Mouse (Mus musculus) CH12.LX (cell line): Measurements from ENCODE around the gene Rbfox1. TPM values are rescaled to one million over a fixed set of nuclear protein-coding genes. Genes with fewer than 3 reads are reported as not detected.

Source experiments
- DNase-seq: peaks from one replicate; pipeline ENCODE4 v3.0.0-alpha.2; 2013; ENCODE audit errors: extremely low read depth
- H3K27ac ChIP-seq: 2 replicates; pipeline ENCODE4 v1.5.1; 2012; ENCODE audit warnings: low read depth, mild to moderate bottlenecking, control low read depth, moderate library complexity; ENCODE audit not compliant: insufficient read depth
- H3K27me3 ChIP-seq: replicated peaks from 2 replicates; pipeline ENCODE3; 2012; ENCODE audit warnings: inconsistent platforms
- H3K36me3 ChIP-seq, 2 experiments: replicated peaks in 1 of 2; 2 replicates each; pipeline versions ENCODE3 to v1.6.1; 2012; ENCODE audit warnings: inconsistent platforms in 1 of 2, low read length in 1 of 2, mild to moderate bottlenecking in 1 of 2, mixed read lengths in 1 of 2, moderate library complexity in 1 of 2; ENCODE audit not compliant: control insufficient read depth in 1 of 2, insufficient read depth in 1 of 2
- H3K4me1 ChIP-seq, 2 experiments: 2 replicates each; pipeline ENCODE4 v1.6.1; 2012; ENCODE audit warnings: inconsistent platforms in 1 of 2, moderate library complexity in 1 of 2; ENCODE audit not compliant: insufficient read depth in 2 of 2, control insufficient read depth in 1 of 2
- H3K4me2 ChIP-seq: 2 replicates; pipeline ENCODE4 v1.6.1; 2012; ENCODE audit warnings: low read depth, mild to moderate bottlenecking, control low read depth; ENCODE audit not compliant: poor library complexity, insufficient read depth, severe bottlenecking
- H3K4me3 ChIP-seq, 3 experiments: fragments of 150-350 bp in 1 of 3; sonication (generic) in 1 of 3; replicated peaks in 1 of 3; 2 replicates each; pipeline versions ENCODE3 to v1.5.1; 2011 to 2012; ENCODE audit warnings: low read depth in 2 of 3, low read length in 2 of 3, mild to moderate bottlenecking in 2 of 3, moderate library complexity in 2 of 3, control low read depth in 1 of 3, improper control_type of control experiment in 1 of 3, inconsistent platforms in 1 of 3, mixed read lengths in 1 of 3; ENCODE audit not compliant: poor library complexity in 1 of 3
- H3K79me2 ChIP-seq: replicated peaks from 2 replicates; pipeline ENCODE4 v1.6.1; 2012; ENCODE audit warnings: mild to moderate bottlenecking, moderate library complexity; ENCODE audit not compliant: control insufficient read depth, poor library complexity, insufficient read depth, severe bottlenecking; ENCODE audit errors: extremely low read depth
- H3K9ac ChIP-seq: 2 replicates; pipeline ENCODE4 v1.6.1; 2012; ENCODE audit warnings: low read depth, mild to moderate bottlenecking, control low read depth, moderate library complexity; ENCODE audit not compliant: insufficient read depth
- H3K9me3 ChIP-seq: replicated peaks from 2 replicates; pipeline ENCODE3; 2012; ENCODE audit warnings: low read length, inconsistent platforms, mixed read lengths
- BHLHE40 ChIP-seq: IDR thresholded peaks from 2 replicates; pipeline ENCODE4 v1.6.1; 2011; ENCODE audit warnings: mild to moderate bottlenecking, low read depth, low read length, improper control_type of control experiment
- CHD2 ChIP-seq: IDR thresholded peaks from 2 replicates; pipeline ENCODE4 v1.6.1; 2011; ENCODE audit warnings: low read length, improper control_type of control experiment
- EP300 ChIP-seq: IDR thresholded peaks from 2 replicates; pipeline ENCODE4 v1.6.1; 2011; ENCODE audit warnings: low read length, improper control_type of control experiment
- GABPA ChIP-seq: IDR thresholded peaks from 2 replicates; pipeline ENCODE4 v1.6.1; 2012; ENCODE audit warnings: low read depth, low read length, improper control_type of control experiment, inconsistent platforms; ENCODE audit not compliant: insufficient replicate concordance
- HCFC1 ChIP-seq: IDR thresholded peaks from 2 replicates; pipeline ENCODE4 v1.6.1; 2012; ENCODE audit warnings: low read depth, mild to moderate bottlenecking, inconsistent platforms, low read length, improper control_type of control experiment
- IRF4 ChIP-seq: IDR thresholded peaks from 2 replicates; pipeline ENCODE4 v1.6.1; 2014; ENCODE audit warnings: low read depth, mild to moderate bottlenecking, inconsistent platforms, low read length, improper control_type of control experiment
- JUN ChIP-seq: IDR thresholded peaks from 2 replicates; pipeline ENCODE4 v1.6.1; 2011; ENCODE audit warnings: low read depth, mild to moderate bottlenecking, low read length, improper control_type of control experiment, moderate library complexity; ENCODE audit not compliant: insufficient read depth
- JUND ChIP-seq: conservative IDR thresholded peaks from 2 replicates; pipeline ENCODE4 v1.6.1; 2011; ENCODE audit warnings: low read depth, low read length, improper control_type of control experiment
- MAX ChIP-seq: IDR thresholded peaks from 2 replicates; pipeline ENCODE4 v1.6.1; 2011; ENCODE audit warnings: low read length, improper control_type of control experiment
- MAZ ChIP-seq: IDR thresholded peaks from 2 replicates; pipeline ENCODE4 v1.6.1; 2012; ENCODE audit warnings: low read depth, mild to moderate bottlenecking, inconsistent platforms, low read length, improper control_type of control experiment, moderate library complexity
- MEF2A ChIP-seq: IDR thresholded peaks from 2 replicates; pipeline ENCODE4 v1.6.1; 2014; ENCODE audit warnings: low read depth, mild to moderate bottlenecking, inconsistent platforms, low read length, improper control_type of control experiment, borderline replicate concordance
- MXI1 ChIP-seq: IDR thresholded peaks from 2 replicates; pipeline ENCODE4 v1.6.1; 2011; ENCODE audit warnings: mild to moderate bottlenecking, low read depth, low read length, improper control_type of control experiment
- NELFE ChIP-seq: IDR thresholded peaks from 2 replicates; pipeline ENCODE4 v1.6.1; 2011; ENCODE audit warnings: low read depth, low read length, improper control_type of control experiment
- NRF1 ChIP-seq: IDR thresholded peaks from 2 replicates; pipeline ENCODE4 v1.6.1; 2014; ENCODE audit warnings: low read depth, mild to moderate bottlenecking, inconsistent platforms, low read length, improper control_type of control experiment, moderate library complexity
- PAX5 ChIP-seq: IDR thresholded peaks from 2 replicates; pipeline ENCODE4 v1.6.1; 2012; ENCODE audit warnings: low read length, inconsistent platforms, mixed read lengths
- POLR2A ChIP-seq: IDR thresholded peaks from 2 replicates; pipeline ENCODE4 v1.6.1; 2011; ENCODE audit warnings: low read depth, mild to moderate bottlenecking, improper control_type of control experiment, low read length
- RAD21 ChIP-seq: IDR thresholded peaks from 2 replicates; pipeline ENCODE4 v1.6.1; 2011; ENCODE audit warnings: low read depth, mild to moderate bottlenecking, low read length, improper control_type of control experiment, moderate library complexity
- RCOR1 ChIP-seq: conservative IDR thresholded peaks from 2 replicates; pipeline ENCODE4 v1.6.1; 2012; ENCODE audit warnings: low read depth, mild to moderate bottlenecking, inconsistent platforms, low read length, improper control_type of control experiment
- SMC3 ChIP-seq: IDR thresholded peaks from 2 replicates; pipeline ENCODE4 v1.6.1; 2011; ENCODE audit warnings: low read depth, low read length, improper control_type of control experiment
- TBP ChIP-seq: conservative IDR thresholded peaks from 2 replicates; pipeline ENCODE4 v1.6.1; 2011; ENCODE audit warnings: low read depth, low read length, improper control_type of control experiment
- TCF12 ChIP-seq: IDR thresholded peaks from 2 replicates; pipeline ENCODE4 v1.6.1; 2014; ENCODE audit warnings: low read depth, mild to moderate bottlenecking, inconsistent platforms, low read length, improper control_type of control experiment
- UBTF ChIP-seq: IDR thresholded peaks from 2 replicates; pipeline ENCODE4 v1.6.1; 2012; ENCODE audit warnings: low read depth, mild to moderate bottlenecking, inconsistent platforms, low read length, improper control_type of control experiment, moderate library complexity
- USF1 ChIP-seq: IDR thresholded peaks from 2 replicates; pipeline ENCODE4 v1.6.1; 2014; ENCODE audit warnings: low read depth, mild to moderate bottlenecking, inconsistent platforms, low read length, improper control_type of control experiment
- USF2 ChIP-seq: conservative IDR thresholded peaks from 2 replicates; pipeline ENCODE4 v1.6.1; 2011; ENCODE audit warnings: low read depth, low read length, improper control_type of control experiment
- ZNF384 ChIP-seq: IDR thresholded peaks from 2 replicates; pipeline ENCODE4 v1.6.1; 2012; ENCODE audit warnings: low read depth, low read length, improper control_type of control experiment, inconsistent platforms
- dilution Hi-C: fragments of 300-500 bp; cut with MboI; formaldehyde crosslinking; loops from 2 replicates; pipeline ENCODE4 v1.14.3; 2020; ENCODE audit warnings: low sequenced_read_pairs; ENCODE audit not compliant: extremely low pct_unique_long_range_greater_than_20kb, extremely low pct_ligation_motif_present
- in situ Hi-C: fragments of 300-500 bp; cut with MboI; formaldehyde crosslinking; loops from 3 replicates; pipeline ENCODE4 v1.14.3; 2019; ENCODE audit warnings: low sequenced_read_pairs, low pct_ligation_motif_present, low pct_unique_long_range_greater_than_20kb, mixed read lengths
- polyA plus RNA-seq: library from polyadenylated mRNA; unstranded; fragments of >175 nt; gene quantifications from 2 replicates; pipeline ENCODE4 v1.2.1, GENCODE M21; 2012; ENCODE audit warnings: low read depth; ENCODE audit not compliant: insufficient read length
- total RNA-seq, 2 experiments: library from RNA; depleted of rRNA; stranded (reverse); fragments of 300-350 nt in 1 of 2; fragments of >200 nt in 1 of 2; gene quantifications; 2 replicates each; pipeline ENCODE4 v1.2.3; 2012 to 2014

Gene Rbfox1
- total and polyA plus RNA-seq, 3 experiments = not detected

DNA sequence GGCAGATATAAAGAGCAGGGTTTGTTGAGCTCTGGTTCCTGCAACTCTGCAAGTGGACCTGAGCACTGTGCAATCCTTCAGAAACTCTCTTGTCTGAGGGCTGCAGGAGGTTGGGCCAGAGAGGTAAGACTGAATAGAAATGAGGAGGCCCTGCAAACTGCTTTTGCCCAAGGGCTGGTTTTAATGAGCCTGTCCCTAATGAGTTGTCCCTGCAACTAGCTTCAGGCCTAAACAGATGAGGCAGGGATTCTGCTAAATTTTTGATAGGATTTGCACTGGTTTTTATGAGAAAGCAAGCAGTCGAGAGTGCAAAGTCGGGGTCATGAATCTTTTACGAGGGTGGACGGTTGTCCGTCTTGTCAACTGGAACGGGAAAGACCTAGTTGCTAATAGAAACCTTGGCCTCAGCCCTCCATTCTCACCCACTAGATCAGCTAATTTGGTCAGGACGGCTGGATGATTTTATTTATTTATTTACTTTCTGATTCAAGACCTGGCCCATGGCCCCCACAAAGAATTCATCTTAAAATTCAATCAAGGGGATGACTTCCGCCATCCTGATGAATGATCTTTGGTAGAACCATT, 1279.1 kb downstream of the Rbfox1 start:
- no peaks in the 10 kb centered on the region for H3K79me2 ChIP-seq
- H3K27me3 ChIP-seq = no peaks in the 10 kb centered on the region
- no peak for DNase-seq
- H3K4me2 ChIP-seq = no peak overlapping the region
- no peaks in the 10 kb centered on the region for H3K4me1 ChIP-seq
- H3K9me3 ChIP-seq = peaks cover 79% of the 10 kb centered on the region
- no peak overlapping the region for H3K9ac ChIP-seq
- dilution Hi-C loops = no loop called here
- no peak overlapping the region for H3K27ac ChIP-seq
- no peak for TF ChIP-seq CHD2
- TF ChIP-seq MAX = no peak
- no peak for TF ChIP-seq UBTF
- TF ChIP-seq MXI1 = no peak
- no peak for TF ChIP-seq USF1
- TF ChIP-seq USF2 = no peak
- TF ChIP-seq JUN = no peak
- TF ChIP-seq MEF2A = no peak
- TF ChIP-seq IRF4 = no peak
- no peak for TF ChIP-seq NRF1
- TF ChIP-seq TBP = no peak
- in situ Hi-C loops = no loop called here
- H3K36me3 ChIP-seq = no peaks in the 10 kb centered on the region
- no peak overlapping the region for H3K4me3 ChIP-seq

DNA sequence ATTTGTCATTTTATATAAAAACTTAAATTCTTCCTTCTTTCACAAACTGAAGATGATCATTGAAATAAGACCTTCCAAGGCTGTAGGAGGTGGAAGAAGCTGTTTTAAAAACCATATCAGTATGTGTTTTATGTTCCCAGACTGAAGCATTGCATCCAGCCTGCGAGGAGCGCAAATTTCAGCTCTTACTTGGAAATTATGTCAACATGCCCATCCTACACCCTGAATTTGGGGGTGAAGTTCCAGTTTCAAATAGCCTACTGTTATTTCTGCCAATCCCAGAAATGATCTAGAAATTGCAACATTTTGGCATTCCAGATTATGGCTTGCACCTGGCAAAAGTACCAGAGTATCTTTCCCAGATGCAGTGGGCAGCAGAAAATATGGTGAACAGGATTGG, 1290.8 kb downstream of the Rbfox1 start:
- no peak for DNase-seq
- H3K27me3 ChIP-seq = no peaks in the 10 kb centered on the region
- no peak overlapping the region for H3K4me2 ChIP-seq
- H3K4me3 ChIP-seq = no peak overlapping the region
- dilution Hi-C loops (no loop called here), in situ Hi-C loops (no loop called here)
- no peak overlapping the region for H3K9ac ChIP-seq
- TF ChIP-seq MAZ (no peak), TBP (no peak), BHLHE40 (no peak), GABPA (no peak), TCF12 (no peak), HCFC1 (no peak), USF2 (no peak), CHD2 (no peak), JUND (no peak), NELFE (no peak), RCOR1 (no peak), PAX5 (no peak), RAD21 (no peak), EP300 (no peak), ZNF384 (no peak), MAX (no peak), SMC3 (no peak), POLR2A (no peak), JUN (no peak)
- no peaks in the 10 kb centered on the region for H3K79me2 ChIP-seq
- peaks cover 88% of the 10 kb centered on the region for H3K9me3 ChIP-seq
- H3K36me3 ChIP-seq = no peaks in the 10 kb centered on the region
- H3K4me1 ChIP-seq = no peaks in the 10 kb centered on the region
- no peak overlapping the region for H3K27ac ChIP-seq
